Mouse (Mus musculus) 416B (cell line): ENCODE results near the gene Sco1.
"Not testable (repeated sequence)": the region's sequence is repeated elsewhere in the genome, so short reads cannot be mapped to it uniquely, and the experiment has no call there.

Experiments used
- DNase-seq: peaks from one replicate; pipeline ENCODE4 v3.0.0; 2011; ENCODE audit warnings: low read depth

Sco1 gene

GRCm38 (mm10) chr11:67052321-67052952 is at the start of gene Sco1, which contains the start of gene Adprm:
TSS of gene Sco1 (plus strand) at chr11:67052670.
TSS of gene Adprm (minus strand) at chr11:67052594.
- peak; percentile 86 for DNase-seq

- DNase-seq = no peak
These were observed 49.6 kb upstream of the Sco1 start for GRCm38 (mm10) chr11:67002911-67003310.

- no peak for DNase-seq
These were observed 44.5 kb upstream of the Sco1 start for GRCm38 (mm10) chr11:67007961-67008360.

- no peak for DNase-seq
These were observed 43.9 kb upstream of the Sco1 start for GRCm38 (mm10) chr11:67008528-67008927.

- no peak for DNase-seq
These were observed 42.0 kb upstream of the Sco1 start for GRCm38 (mm10) chr11:67010430-67010829.

- DNase-seq = no peak
These were observed 40.8 kb upstream of the Sco1 start for GRCm38 (mm10) chr11:67011635-67012034.

GRCm38 (mm10) chr11:67017801-67018591 is 34.5 kb upstream of the Sco1 start:
- DNase-seq = no peak

GRCm38 (mm10) chr11:67019711-67020475 is 32.6 kb upstream of the Sco1 start:
- no peak for DNase-seq

- DNase-seq = peak; percentile 51
These were observed 31.5 kb upstream of the Sco1 start for GRCm38 (mm10) chr11:67020948-67021347.

- peak; percentile 59 for DNase-seq
These were observed 29.9 kb upstream of the Sco1 start for GRCm38 (mm10) chr11:67022354-67023115.

GRCm38 (mm10) chr11:67023191-67023590 is 29.3 kb upstream of the Sco1 start:
- not testable (repeated sequence) for DNase-seq

GRCm38 (mm10) chr11:67023802-67024340 is 28.6 kb upstream of the Sco1 start:
- peak; percentile 18 for DNase-seq

GRCm38 (mm10) chr11:67024867-67025477 is 27.5 kb upstream of the Sco1 start, which contains the start of gene Tmem220:
TSS of gene Tmem220 (plus strand) at chr11:67025154.
- peak; percentile 95 for DNase-seq

GRCm38 (mm10) chr11:67030904-67031602 is 21.4 kb upstream of the Sco1 start:
- no peak for DNase-seq

- DNase-seq = no peak
These were observed 20.9 kb upstream of the Sco1 start for GRCm38 (mm10) chr11:67031603-67031915.

GRCm38 (mm10) chr11:67034775-67035485 is 17.5 kb upstream of the Sco1 start:
- no peak for DNase-seq

- no peak for DNase-seq
These were observed 16.2 kb upstream of the Sco1 start for GRCm38 (mm10) chr11:67036229-67036628.

- DNase-seq = no peak
These were observed 15.6 kb upstream of the Sco1 start for GRCm38 (mm10) chr11:67036892-67037291.

GRCm38 (mm10) chr11:67039799-67040198 is 12.7 kb upstream of the Sco1 start:
- DNase-seq = no peak

- no peak for DNase-seq
These were observed 12.0 kb upstream of the Sco1 start for GRCm38 (mm10) chr11:67040483-67040882.
